Comparison of ENCODE assay signal across 24 mouse cellular contexts in the genomic region with DNA sequence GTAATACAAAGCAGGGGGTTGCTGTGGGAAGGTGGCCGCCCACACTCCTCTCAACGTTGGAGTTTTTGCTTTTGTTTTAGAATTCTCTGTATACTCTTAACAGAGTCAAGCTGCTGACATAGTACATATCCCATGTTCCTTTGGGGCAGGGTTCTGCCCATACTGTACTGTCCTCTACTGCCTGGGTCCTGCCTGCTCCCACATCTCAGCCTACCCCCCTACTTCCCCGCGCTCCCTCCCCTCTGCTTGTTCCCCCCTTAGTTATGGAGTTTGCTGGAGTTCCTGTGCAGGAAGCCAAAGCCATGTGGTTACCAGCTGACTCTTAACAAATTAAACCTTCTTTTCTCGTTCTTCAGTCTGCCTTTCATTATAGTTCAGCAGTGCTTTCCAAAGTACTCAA. TPM values are rescaled to one million over a fixed set of nuclear protein-coding genes. Genes with fewer than 3 reads are reported as not detected.
DNase-seq lines count a peak whose midpoint lies in the region; ATAC-seq and TF ChIP-seq lines count a peak whose summit lies in the region.
"Had no signal": no experiment of that assay in that cellular context is flagged by ENCODE, and none has a peak within 500 bp of the region (broad histone marks: within the 10 kb centered on the region; RNA-seq: fewer than 3 reads in every experiment).

No protein-coding gene starts in this region.

- H3K27ac ChIP-seq in embryonic facial prominence, embryonic 12.5 days, result no peak overlapping the region
- no peak overlapping the region for H3K27ac ChIP-seq in embryonic facial prominence, embryonic 10.5 days (replicated peaks)
- H3K27ac ChIP-seq in heart, embryonic 12.5 days (ENCODE audit: poor library complexity, severe bottlenecking), result 0 out of 2 replicates have a peak overlapping the region, but pooled peaks have one; percentile 7
- peak overlapping the region; percentile 39; the same call in 1 of the 2 replicates for H3K27ac ChIP-seq in embryonic facial prominence, embryonic 13.5 days
- H3K27ac ChIP-seq in limb, embryonic 14.5 days (replicated peaks; ENCODE audit: low read depth, low read length), result no peak overlapping the region
- H3K27ac ChIP-seq: forebrain, embryonic 12.5 days; heart, embryonic 13.5 days; hindbrain, embryonic 13.5 days; hindbrain, postnatal 0 days had no signal

- intact Hi-C loops in heart, postnatal 36 days (cut with DNase I), result no loop called here

- no peak for DNase-seq in embryonic facial prominence, embryonic 10.5 days (ENCODE audit: low spot score)
- DNase-seq in heart, postnatal 36 days, result no peak
- DNase-seq in limb, embryonic 14.5 days (ENCODE audit: low spot score), result peak; percentile 34
- no peak for DNase-seq in cerebellum, postnatal 14 days
- no peak for DNase-seq in cerebellum, adult 18-20 months
- DNase-seq: adrenal gland, postnatal 10 days; B cell, adult 2 months; cerebellum, adult 11 months; cerebellum, postnatal 10 days; embryo, embryonic 11 days; forebrain, postnatal 0 days; gastrocnemius, postnatal 36 days; heart, adult 18-20 months; heart, postnatal 10 days; kidney, adult 11 months had no signal

- H3K4me1 ChIP-seq in embryonic facial prominence, embryonic 12.5 days, result no peaks in the 10 kb centered on the region
- no peaks in the 10 kb centered on the region for H3K4me1 ChIP-seq in embryonic facial prominence, embryonic 10.5 days
- peaks cover 9% of the 10 kb centered on the region for H3K4me1 ChIP-seq in heart, embryonic 12.5 days (replicated peaks)
- peaks cover 6% of the 10 kb centered on the region for H3K4me1 ChIP-seq in embryonic facial prominence, embryonic 13.5 days
- H3K4me1 ChIP-seq in limb, embryonic 14.5 days (ENCODE audit: control insufficient read depth, insufficient read depth, low read length), result peaks cover 5% of the 10 kb centered on the region; the same call in 1 of the 2 replicates
- H3K4me1 ChIP-seq: forebrain, embryonic 12.5 days; hindbrain, embryonic 13.5 days had no signal

- no peak overlapping the region for H3K4me2 ChIP-seq in embryonic facial prominence, embryonic 12.5 days (replicated peaks)
- no peak overlapping the region for H3K4me2 ChIP-seq in heart, embryonic 12.5 days
- no peak overlapping the region for H3K4me2 ChIP-seq in embryonic facial prominence, embryonic 13.5 days
- H3K4me2 ChIP-seq in limb, embryonic 14.5 days (replicated peaks; ENCODE audit: low read depth, low read length, severe bottlenecking), result no peak overlapping the region
- H3K4me2 ChIP-seq: forebrain, embryonic 12.5 days; heart, embryonic 13.5 days; hindbrain, embryonic 13.5 days had no signal

- 0 out of 2 replicates have a peak, but pooled peaks have one; percentile 56 for ATAC-seq in embryonic facial prominence, embryonic 12.5 days (ENCODE audit: insufficient number of reproducible peaks, insufficient read depth, low FRiP score, low TSS enrichment)
- ATAC-seq in heart, embryonic 12.5 days (ENCODE audit: insufficient number of reproducible peaks, low FRiP score), result no peak
- no peak for ATAC-seq in embryonic facial prominence, embryonic 13.5 days (ENCODE audit: insufficient number of reproducible peaks, insufficient read depth, low FRiP score, low TSS enrichment, low read depth)
- no peak for ATAC-seq in limb, embryonic 14.5 days (ENCODE audit: low FRiP score, low read depth)
- ATAC-seq: CD4-positive, CD25-positive, alpha-beta regulatory T cell, adult 4 months; forebrain, postnatal 0 days; hindbrain, postnatal 0 days had no signal

- peaks cover 83% of the 10 kb centered on the region for H3K36me3 ChIP-seq in embryonic facial prominence, embryonic 12.5 days
- H3K36me3 ChIP-seq in embryonic facial prominence, embryonic 10.5 days (replicated peaks), result peaks cover 100% of the 10 kb centered on the region
- peaks cover 83% of the 10 kb centered on the region for H3K36me3 ChIP-seq in heart, embryonic 12.5 days
- H3K36me3 ChIP-seq in embryonic facial prominence, embryonic 13.5 days, result peaks cover 82% of the 10 kb centered on the region
- H3K36me3 ChIP-seq in limb, embryonic 14.5 days (ENCODE audit: control insufficient read depth, insufficient read depth, low read length), result peaks cover 90% of the 10 kb centered on the region

- H3K27me3 ChIP-seq in embryonic facial prominence, embryonic 12.5 days, result no peaks in the 10 kb centered on the region
- H3K27me3 ChIP-seq in embryonic facial prominence, embryonic 10.5 days (replicated peaks; ENCODE audit: low read depth, poor library complexity, severe bottlenecking), result no peaks in the 10 kb centered on the region
- no peaks in the 10 kb centered on the region for H3K27me3 ChIP-seq in heart, embryonic 12.5 days (replicated peaks)
- no peaks in the 10 kb centered on the region for H3K27me3 ChIP-seq in embryonic facial prominence, embryonic 13.5 days
- H3K27me3 ChIP-seq in limb, embryonic 14.5 days (ENCODE audit: control insufficient read depth, insufficient read depth, low read length), result no peaks in the 10 kb centered on the region
- H3K27me3 ChIP-seq: forebrain, embryonic 12.5 days; heart, embryonic 13.5 days; hindbrain, embryonic 13.5 days had no signal

- H3K4me3 ChIP-seq in embryonic facial prominence, embryonic 12.5 days, result no peak overlapping the region
- H3K4me3 ChIP-seq in embryonic facial prominence, embryonic 10.5 days, result no peak overlapping the region
- H3K4me3 ChIP-seq in heart, embryonic 12.5 days, result no peak overlapping the region
- H3K4me3 ChIP-seq in embryonic facial prominence, embryonic 13.5 days, result no peak overlapping the region
- no peak overlapping the region for H3K4me3 ChIP-seq in limb, embryonic 14.5 days (replicated peaks; ENCODE audit: low read length)
- H3K4me3 ChIP-seq: forebrain, embryonic 12.5 days; heart, embryonic 13.5 days; hindbrain, embryonic 13.5 days had no signal

- no peaks in the 10 kb centered on the region for H3K9me3 ChIP-seq in embryonic facial prominence, embryonic 12.5 days
- no peaks in the 10 kb centered on the region for H3K9me3 ChIP-seq in embryonic facial prominence, embryonic 10.5 days
- H3K9me3 ChIP-seq in heart, embryonic 12.5 days (replicated peaks), result no peaks in the 10 kb centered on the region
- no peaks in the 10 kb centered on the region for H3K9me3 ChIP-seq in embryonic facial prominence, embryonic 13.5 days
- no peaks in the 10 kb centered on the region for H3K9me3 ChIP-seq in limb, embryonic 14.5 days (ENCODE audit: control insufficient read depth, low read length)
- H3K9me3 ChIP-seq: forebrain, embryonic 12.5 days; G1E; heart, embryonic 13.5 days; hindbrain, embryonic 13.5 days had no signal

- WGBS in embryonic facial prominence, embryonic 12.5 days, result 61% methylated on average over 5 of the region's 5 CpGs
- 80% methylated on average over 5 of the region's 5 CpGs for WGBS in embryonic facial prominence, embryonic 10.5 days
- 84% methylated on average over 5 of the region's 5 CpGs for WGBS in heart, embryonic 12.5 days
- 49% methylated on average over 5 of the region's 5 CpGs for WGBS in embryonic facial prominence, embryonic 13.5 days
- 60% methylated on average over 5 of the region's 5 CpGs for WGBS in limb, embryonic 14.5 days

- no peak for TF ChIP-seq POLR2A in limb, embryonic 14.5 days (IDR thresholded peaks at IDR 0.05; ENCODE audit: borderline replicate concordance, extremely low read depth, insufficient read depth, insufficient read length)

- H3K9ac ChIP-seq in embryonic facial prominence, embryonic 12.5 days, result no peak overlapping the region
- no peak overlapping the region for H3K9ac ChIP-seq in heart, embryonic 12.5 days
- no peak overlapping the region for H3K9ac ChIP-seq in embryonic facial prominence, embryonic 13.5 days
- H3K9ac ChIP-seq in limb, embryonic 14.5 days (ENCODE audit: low read depth, low read length, severe bottlenecking), result no peak overlapping the region
- H3K9ac ChIP-seq: forebrain, embryonic 12.5 days; forebrain, postnatal 0 days; heart, embryonic 13.5 days; hindbrain, embryonic 13.5 days had no signal

RNA-seq across cellular contexts. Expression of gene Nedd4, which starts 47.9 kb away (rescaled TPM):
- 722 and 756 TPM in 2 replicates for polyA plus RNA-seq in embryonic facial prominence, embryonic 12.5 days (2016; fragmentation: Nextera tagmentation; extraction: Ambion mirVana)
- polyA plus RNA-seq in embryonic facial prominence, embryonic 10.5 days (2016; fragmentation: Nextera tagmentation; extraction: Ambion mirVana), result 660 and 664 TPM in 2 replicates
- polyA plus RNA-seq in heart, embryonic 12.5 days (2016; fragmentation: Nextera tagmentation; extraction: Ambion mirVana), result 624 and 643 TPM in 2 replicates
- total RNA-seq in heart, postnatal 36 days (2021), result 100 to 1,000 TPM; 366 to 383 TPM
- polyA plus RNA-seq in embryonic facial prominence, embryonic 13.5 days (2015; fragmentation: Nextera tagmentation; extraction: Ambion mirVana), result 659 and 711 TPM in 2 replicates
- 783 and 859 TPM in 2 replicates for polyA plus RNA-seq in limb, embryonic 14.5 days (2012; rRNA removed)
- polyA plus RNA-seq in limb, embryonic 14.5 days (2014; fragmentation: Nextera tagmentation; extraction: Ambion mirVana), result 684 and 772 TPM in 2 replicates

Comparison
In these comparisons a context has a peak if more than half of its experiments do, and no peak if none do; other contexts are left out.
1. H3K27ac ChIP-seq: peak in heart, embryonic 12.5 days (single experiment) and embryonic facial prominence, embryonic 13.5 days (single experiment); none in embryonic facial prominence, embryonic 12.5 days (single experiment), embryonic facial prominence, embryonic 10.5 days (single experiment) and limb, embryonic 14.5 days (single experiment).